Comparison of ENCODE assay signal across 16 mouse cellular contexts in the genomic region with DNA sequence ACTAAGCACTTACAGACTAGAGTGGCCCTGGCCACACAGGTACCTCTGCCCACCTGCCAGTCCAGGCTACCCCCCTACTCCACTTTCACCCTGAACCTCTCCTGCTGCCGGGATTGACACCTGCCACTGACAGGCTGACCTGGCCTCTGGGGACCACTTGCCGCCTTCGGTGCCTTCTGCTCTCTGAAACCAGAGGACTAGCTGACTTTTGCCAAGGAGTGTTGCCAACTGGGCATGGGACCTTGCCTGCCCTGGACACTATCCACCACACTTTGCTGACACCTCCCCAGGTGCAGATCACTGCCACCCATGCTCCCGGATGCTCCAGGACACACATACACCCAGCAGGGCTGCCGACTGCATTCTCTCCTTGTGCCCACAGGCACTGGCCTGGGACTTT. TPM values are rescaled to one million over a fixed set of nuclear protein-coding genes. Genes with fewer than 3 reads are reported as not detected.
DNase-seq lines count a peak whose midpoint lies in the region.
"Had no signal": no experiment of that assay in that cellular context is flagged by ENCODE, and none has a peak within 500 bp of the region (broad histone marks: within the 10 kb centered on the region; RNA-seq: fewer than 3 reads in every experiment).

No protein-coding gene starts in this region.

- DNase-seq in cerebellum, adult 11-12 months: peak; percentile 49
- no peak for DNase-seq in cerebellum, adult 18-20 months
- peak; percentile 59 to 63 for DNase-seq in cerebellum, postnatal 10 days
- no peak for DNase-seq in cerebellum, adult 8-10 months
- peak; percentile 39 to 40 for DNase-seq in cerebellum, postnatal 25 days
- no peak for DNase-seq in cerebellum, adult 9-10 months
- peak; percentile 46 for DNase-seq in gastrocnemius, postnatal 25 days
- no peak for DNase-seq in gastrocnemius, adult 18-20 months (ENCODE audit: low spot score)
- DNase-seq: adrenal gland, adult 2 months; adrenal gland, postnatal 10 days; adrenal gland, postnatal 25 days; embryo, embryonic 11 days; gastrocnemius, postnatal 14 days had no signal

RNA-seq across cellular contexts. Expression of a gene that starts 10.9 kb away (rescaled TPM):
- not detected for total RNA-seq in gastrocnemius, postnatal 25 days (2021)
- under 1 TPM in 1 of 2 experiments, not detected in 1; 0.16 TPM for total RNA-seq in gastrocnemius, adult 18-20 months (2021)
- total RNA-seq: common myeloid progenitor, adult 5-6 weeks; ES-E14; gastrocnemius, postnatal 14 days; MEL had no signal

RNA-seq across cellular contexts. Expression of a gene that starts 31.2 kb away (rescaled TPM):
- 1 to 10 TPM; 7.3 to 7.6 TPM for total RNA-seq in gastrocnemius, postnatal 25 days (2021)
- total RNA-seq in gastrocnemius, adult 18-20 months (2021): 1 to 10 TPM; 7.2 to 8.9 TPM

RNA-seq across cellular contexts. Expression of a gene that starts 39.4 kb away (rescaled TPM):
- 10 to 100 TPM in 1 of 2 experiments, 1 to 10 TPM in 1; 8.3 to 11.6 TPM for total RNA-seq in gastrocnemius, postnatal 25 days (2021)
- total RNA-seq in gastrocnemius, adult 18-20 months (2021): 1 to 10 TPM; 6.1 to 8.9 TPM

RNA-seq across cellular contexts. Expression of a gene that starts 46.4 kb away (rescaled TPM):
- 1 to 10 TPM in 1 of 2 experiments, under 1 TPM in 1; 0.88 to 1.2 TPM for total RNA-seq in gastrocnemius, postnatal 25 days (2021)
- under 1 TPM in 1 of 2 experiments, not detected in 1; 0.74 TPM for total RNA-seq in gastrocnemius, adult 18-20 months (2021)
- total RNA-seq: common myeloid progenitor, adult 5-6 weeks; MEL had no signal

RNA-seq across cellular contexts. Expression of a gene that starts 55.6 kb away (rescaled TPM):
- 1 to 10 TPM in 1 of 2 experiments, under 1 TPM in 1; 0.54 to 1.0 TPM for total RNA-seq in gastrocnemius, postnatal 25 days (2021)
- under 1 TPM; 0.81 to 0.89 TPM for total RNA-seq in gastrocnemius, adult 18-20 months (2021)
- total RNA-seq: common myeloid progenitor, adult 5-6 weeks; MEL had no signal

Comparison
In these comparisons a context has a peak if more than half of its experiments do, and no peak if none do; other contexts are left out.
1. DNase-seq: peak in cerebellum, adult 11-12 months (single experiment), cerebellum, postnatal 10 days (2 of 2), cerebellum, postnatal 25 days (2 of 2) and gastrocnemius, postnatal 25 days (single experiment); none in cerebellum, adult 18-20 months (0 of 2), cerebellum, adult 8-10 months (single experiment), cerebellum, adult 9-10 months (single experiment) and gastrocnemius, adult 18-20 months (single experiment).